Mouse (Mus musculus) midbrain, embryonic 15.5 days (tissue): Measurements from ENCODE around the gene Zbp1. TPM values are rescaled to one million over a fixed set of nuclear protein-coding genes. Genes with fewer than 3 reads are reported as not detected.

Experiments used
- ATAC-seq: fragments of 200-750 bp; cut with Nextera tagmentation; replicated peaks from 2 replicates; pipeline ENCODE4 v1.8.0; 2017; ENCODE audit warnings: moderate TSS enrichment
- H3K27ac ChIP-seq: fragments of 300-500 bp; sonication (generic); 2 replicates; pipeline ENCODE4 v1.5.1; 2015; ENCODE audit warnings: mild to moderate bottlenecking, inconsistent platforms
- H3K27me3 ChIP-seq: fragments of 300-500 bp; sonication (generic); replicated peaks from 2 replicates; pipeline ENCODE4 v1.6.1; 2015; ENCODE audit warnings: inconsistent platforms
- H3K36me3 ChIP-seq: fragments of 300-500 bp; sonication (generic); replicated peaks from 2 replicates; pipeline ENCODE4 v1.6.1; 2015; ENCODE audit warnings: inconsistent platforms
- H3K4me1 ChIP-seq: fragments of 300-500 bp; sonication (generic); 2 replicates; pipeline ENCODE4 v1.6.1; 2015; ENCODE audit warnings: inconsistent platforms
- H3K4me2 ChIP-seq: fragments of 300-500 bp; sonication (generic); 2 replicates; pipeline ENCODE4 v1.6.1; 2015; ENCODE audit warnings: inconsistent platforms, mild to moderate bottlenecking, moderate library complexity
- H3K4me3 ChIP-seq: fragments of 300-500 bp; sonication (generic); 2 replicates; pipeline ENCODE4 v1.5.1; 2015; ENCODE audit warnings: mild to moderate bottlenecking, inconsistent platforms
- H3K9ac ChIP-seq: fragments of 300-500 bp; sonication (generic); 2 replicates; pipeline ENCODE4 v1.6.1; 2015; ENCODE audit warnings: mild to moderate bottlenecking, inconsistent platforms
- H3K9me3 ChIP-seq: fragments of 300-500 bp; sonication (generic); 2 replicates; pipeline ENCODE4 v1.6.1; 2016; ENCODE audit warnings: inconsistent platforms
- WGBS: fragments of 180-500 bp; shearing (Covaris S2); methylation state at CpG from one replicate; pipeline ENCODE4 v1.1.7; 2015; ENCODE audit warnings: mixed read lengths; 5-methylcytosine and 5-hydroxymethylcytosine counted together
- polyA plus RNA-seq: library from polyadenylated mRNA; unstranded; fragments of >200 nt; fragmentation: Nextera tagmentation; extraction: Ambion mirVana; gene quantifications from 2 replicates; pipeline ENCODE4 v1.2.1, GENCODE M21; 2015

Zbp1 gene
- polyA plus RNA-seq, 1 experiment from 2014 or later, result 0.22 TPM

DNA sequence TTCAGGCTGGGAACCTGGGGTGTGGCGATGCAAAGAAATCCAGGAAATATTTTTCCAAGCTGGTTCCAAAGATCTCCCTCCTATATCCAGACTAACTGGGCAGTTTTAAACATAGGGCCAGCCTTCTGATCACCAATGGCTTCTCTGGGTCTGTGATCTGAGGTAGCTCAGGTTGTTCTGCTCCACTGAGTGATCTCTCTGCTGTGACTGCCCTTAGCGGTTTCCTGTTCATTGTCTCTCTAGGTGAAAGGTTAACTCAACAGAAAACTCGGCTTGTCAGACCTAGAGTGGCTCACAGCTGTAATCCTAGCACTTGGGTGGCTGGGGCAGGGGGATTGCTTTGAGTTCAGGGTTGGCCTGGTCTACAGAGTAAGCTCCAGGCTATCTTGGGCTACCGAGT lies 61.3 kb downstream of the Zbp1 start:
- no peak for ATAC-seq
- Histone ChIP-seq H3K27ac (no peak overlapping the region), H3K27me3 (no peaks in the 10 kb centered on the region), H3K4me3 (no peak overlapping the region), H3K9me3 (no peaks in the 10 kb centered on the region), H3K4me2 (no peak overlapping the region), H3K36me3 (no peaks in the 10 kb centered on the region), H3K9ac (no peak overlapping the region), H3K4me1 (no peaks in the 10 kb centered on the region)
- WGBS, result 57% methylated on average over 4 of the region's 4 CpGs

DNA sequence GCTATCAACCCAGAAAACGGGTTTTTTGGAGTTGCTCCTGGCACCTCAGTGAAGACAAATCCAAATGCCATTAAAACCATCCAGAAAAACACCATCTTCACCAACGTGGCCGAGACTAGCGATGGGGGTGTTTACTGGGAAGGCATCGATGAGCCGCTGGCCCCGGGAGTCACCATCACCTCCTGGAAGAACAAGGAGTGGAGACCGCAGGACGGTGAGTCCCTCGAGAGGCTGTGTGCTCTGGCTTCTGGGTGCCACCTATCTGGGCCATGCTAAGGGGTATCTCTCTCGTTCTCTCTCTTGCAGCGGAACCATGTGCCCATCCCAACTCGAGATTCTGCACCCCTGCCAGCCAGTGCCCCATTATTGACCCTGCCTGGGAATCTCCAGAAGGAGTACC lies 61.8 kb downstream of the Zbp1 start:
- no peak overlapping the region for H3K9ac ChIP-seq
- no peaks in the 10 kb centered on the region for H3K4me1 ChIP-seq
- H3K4me3 ChIP-seq, result no peak overlapping the region
- no peaks in the 10 kb centered on the region for H3K9me3 ChIP-seq
- H3K27ac ChIP-seq, result no peak overlapping the region
- no peaks in the 10 kb centered on the region for H3K36me3 ChIP-seq
- no peak for ATAC-seq
- 88% methylated on average over 13 of the region's 13 CpGs for WGBS
- H3K4me2 ChIP-seq, result no peak overlapping the region
- H3K27me3 ChIP-seq, result no peaks in the 10 kb centered on the region

Other genes with a start within 250 kb of the Zbp1 start
- 1.4 TPM in 2 replicates for gene Spo11, start 241.2 kb downstream of the Zbp1 start, polyA plus RNA-seq
- 118 and 126 TPM in 2 replicates for gene Rae1, start 218.8 kb downstream of the Zbp1 start, polyA plus RNA-seq
- gene Rbm38, start 198.4 kb downstream of the Zbp1 start, polyA plus RNA-seq, result 13.8 and 16.3 TPM in 2 replicates
- gene Ctcfl, start 99.4 kb downstream of the Zbp1 start, polyA plus RNA-seq, result 0.05 and 0.14 TPM in 2 replicates
- not detected in 2 replicates for gene Pck1, start 65.9 kb downstream of the Zbp1 start, polyA plus RNA-seq
- 4.1 and 4.6 TPM in 2 replicates for gene Pmepa1, start 57.6 kb upstream of the Zbp1 start, polyA plus RNA-seq